Mouse (Mus musculus): ENCODE data around the gene Tcaf3. TPM values are rescaled to one million over a fixed set of nuclear protein-coding genes. Genes with fewer than 3 reads are reported as not detected.

Tcaf3 gene
- total and polyA plus RNA-seq, 3 experiments: not detected

GRCm38 (mm10) chr6:42544846-42545245 is 52.6 kb downstream of the Tcaf3 start:
- in situ Hi-C loops (cut with MboI; ENCODE audit: low pct_ligation_motif_present, low pct_unique_long_range_greater_than_20kb, low sequenced_read_pairs): no loop called here
- dilution Hi-C loops (cut with MboI; ENCODE audit: extremely low pct_ligation_motif_present, extremely low pct_unique_long_range_greater_than_20kb, low sequenced_read_pairs): no loop called here
- no peaks in the 10 kb centered on the region for H3K79me2 ChIP-seq (replicated peaks; ENCODE audit: control insufficient read depth, extremely low read depth, insufficient read depth, poor library complexity, severe bottlenecking)
- H3K27me3 ChIP-seq (replicated peaks): no peaks in the 10 kb centered on the region
- no peaks in the 10 kb centered on the region for H3K4me1 ChIP-seq (ENCODE audit: control insufficient read depth in 1 of 2, insufficient read depth in 2 of 2)
- H3K27ac ChIP-seq (ENCODE audit: insufficient read depth, low read depth): no peak overlapping the region
- TF ChIP-seq MEF2A (IDR thresholded peaks at IDR 0.05; ENCODE audit: borderline replicate concordance, low read depth, low read length) (no peak), USF2 (conservative IDR thresholded peaks at IDR 0.05; ENCODE audit: low read depth, low read length) (no peak), IRF4 (IDR thresholded peaks at IDR 0.05; ENCODE audit: low read depth, low read length) (no peak), MAZ (IDR thresholded peaks at IDR 0.05; ENCODE audit: low read depth, low read length) (no peak), HCFC1 (IDR thresholded peaks at IDR 0.05; ENCODE audit: low read depth, low read length) (no peak), ZNF384 (IDR thresholded peaks at IDR 0.05; ENCODE audit: low read depth, low read length) (no peak), CHD2 (IDR thresholded peaks at IDR 0.05; ENCODE audit: low read length) (no peak), E2F4 (IDR thresholded peaks at IDR 0.05; ENCODE audit: insufficient replicate concordance, low read depth, low read length) (no peak), ETS1 (conservative IDR thresholded peaks at IDR 0.05; ENCODE audit: low read depth, low read length) (no peak), CTCF (conservative IDR thresholded peaks at IDR 0.05 in 1 of 2, IDR thresholded peaks at IDR 0.05 in 1 of 2; ENCODE audit: low read depth in 2 of 2, low read length in 2 of 2) (no peak), SMC3 (IDR thresholded peaks at IDR 0.05; ENCODE audit: low read depth, low read length) (no peak), EP300 (IDR thresholded peaks at IDR 0.05; ENCODE audit: low read length) (no peak), BHLHE40 (IDR thresholded peaks at IDR 0.05; ENCODE audit: low read depth, low read length) (no peak)
- no peak overlapping the region for H3K9ac ChIP-seq (ENCODE audit: insufficient read depth, low read depth)
- no peaks in the 10 kb centered on the region for H3K9me3 ChIP-seq (replicated peaks; ENCODE audit: low read length)
- no peak overlapping the region for H3K4me3 ChIP-seq (replicated peaks in 1 of 3; ENCODE audit: low read depth in 2 of 3, low read length in 2 of 3, poor library complexity in 1 of 3)
- no peaks in the 10 kb centered on the region for H3K36me3 ChIP-seq (replicated peaks in 1 of 2; ENCODE audit: control insufficient read depth in 1 of 2, insufficient read depth in 1 of 2, low read length in 1 of 2)
- no peak overlapping the region for H3K4me2 ChIP-seq (ENCODE audit: insufficient read depth, low read depth, poor library complexity, severe bottlenecking)
- no peak for DNase-seq (ENCODE audit: extremely low read depth)

DNA sequence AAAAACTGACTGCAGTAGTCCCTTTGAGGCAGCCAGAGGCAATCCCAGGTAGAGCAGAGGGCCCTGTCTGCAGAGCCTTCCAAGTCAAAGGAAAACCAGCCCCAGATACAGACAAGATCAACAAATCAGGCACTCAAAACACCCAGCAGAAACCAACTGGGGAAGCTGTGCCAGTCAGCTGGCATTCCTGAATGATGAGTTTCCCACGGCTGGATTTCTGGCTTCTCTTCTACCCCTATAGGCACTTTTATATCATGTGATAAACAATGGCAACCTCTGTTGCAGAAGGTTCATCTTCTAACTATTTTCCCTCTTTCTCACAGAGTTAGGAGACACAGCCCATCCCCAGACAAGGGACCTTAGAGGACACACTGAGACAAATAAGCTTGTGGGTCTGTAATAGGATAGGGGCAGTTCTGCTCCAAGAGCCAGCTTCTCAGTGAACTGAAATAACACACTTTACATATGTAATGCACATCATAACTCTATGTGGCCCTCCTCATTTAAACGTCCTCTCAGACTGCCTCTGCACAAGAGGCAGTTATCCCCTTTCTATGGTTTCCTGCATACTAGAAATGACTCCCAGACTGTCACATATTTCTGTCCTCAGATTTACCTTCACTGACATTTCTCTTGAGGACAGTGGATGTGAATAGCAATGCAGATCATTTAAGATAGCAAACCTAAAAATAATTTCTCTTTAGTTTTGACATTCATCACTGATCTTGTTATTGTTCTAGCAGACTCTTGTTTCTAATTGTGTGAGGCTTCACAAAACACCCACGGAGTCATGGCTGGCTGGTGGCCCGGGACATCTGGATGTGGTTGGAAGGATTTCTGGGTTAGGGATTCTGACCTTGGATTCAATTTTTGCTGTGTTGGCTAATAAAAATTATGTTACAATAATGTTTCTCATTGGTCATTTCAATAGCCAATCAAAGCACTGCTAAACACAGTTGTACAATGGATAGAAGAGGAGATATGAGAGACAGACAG is 55.2 kb downstream of the Tcaf3 start:
- no peaks in the 10 kb centered on the region for H3K36me3 ChIP-seq (replicated peaks in 1 of 2; ENCODE audit: control insufficient read depth in 1 of 2, insufficient read depth in 1 of 2, low read length in 1 of 2)
- no peak for DNase-seq (ENCODE audit: extremely low read depth)
- H3K27me3 ChIP-seq (replicated peaks): no peaks in the 10 kb centered on the region
- no peak for TF ChIP-seq UBTF (IDR thresholded peaks at IDR 0.05; ENCODE audit: low read depth, low read length)
- no peak overlapping the region for H3K9ac ChIP-seq (ENCODE audit: insufficient read depth, low read depth)
- H3K4me2 ChIP-seq (ENCODE audit: insufficient read depth, low read depth, poor library complexity, severe bottlenecking): no peak overlapping the region
- H3K9me3 ChIP-seq (replicated peaks; ENCODE audit: low read length): no peaks in the 10 kb centered on the region
- dilution Hi-C loops (cut with MboI; ENCODE audit: extremely low pct_ligation_motif_present, extremely low pct_unique_long_range_greater_than_20kb, low sequenced_read_pairs) (no loop called here), in situ Hi-C loops (cut with MboI; ENCODE audit: low pct_ligation_motif_present, low pct_unique_long_range_greater_than_20kb, low sequenced_read_pairs) (no loop called here)
- no peaks in the 10 kb centered on the region for H3K4me1 ChIP-seq (ENCODE audit: control insufficient read depth in 1 of 2, insufficient read depth in 2 of 2)
- H3K4me3 ChIP-seq (replicated peaks in 1 of 3; ENCODE audit: low read depth in 2 of 3, low read length in 2 of 3, poor library complexity in 1 of 3): no peak overlapping the region
- H3K79me2 ChIP-seq (replicated peaks; ENCODE audit: control insufficient read depth, extremely low read depth, insufficient read depth, poor library complexity, severe bottlenecking): no peaks in the 10 kb centered on the region
- no peak overlapping the region for H3K27ac ChIP-seq (ENCODE audit: insufficient read depth, low read depth)

Data from CH12.LX (cell line).